Mouse (Mus musculus) testis, adult 2 months (tissue): ENCODE data around the gene Gm20696.

Experiments
- CTCF ChIP-seq: fragments of 200-500 bp; IDR thresholded peaks from 2 replicates; pipeline ENCODE4 v1.5.1; 2012; ENCODE audit warnings: low read depth, mild to moderate bottlenecking, inconsistent platforms, low read length, moderate library complexity; ENCODE audit not compliant: control insufficient read depth, insufficient read depth, insufficient replicate concordance
- POLR2A ChIP-seq: fragments of 200-500 bp; IDR thresholded peaks from 2 replicates; pipeline ENCODE4 v1.6.1; 2012; ENCODE audit warnings: low read depth, mild to moderate bottlenecking, inconsistent platforms, low read length, moderate library complexity; ENCODE audit not compliant: control insufficient read depth

- no peak for TF ChIP-seq POLR2A
- no peak for TF ChIP-seq CTCF
Observed at GRCm38 (mm10) chr6:99439878-99440361, 226.7 kb downstream of the Gm20696 start.
